12 mouse cellular contexts compared by ENCODE assay signal in genomic region chr1:90506582-90506981, GRCm38 (mm10).
DNase-seq lines count a peak whose midpoint lies in the region; ATAC-seq lines count a peak whose summit lies in the region.
"Had no signal": no experiment of that assay in that cellular context is flagged by ENCODE, and none has a peak within 500 bp of the region (broad histone marks: within the 10 kb centered on the region; RNA-seq: fewer than 3 reads in every experiment).

No protein-coding gene starts in this region.

- WGBS in heart, embryonic 10.5 days = 76% methylated on average over 9 of the region's 9 CpGs
- WGBS in neural tube, embryonic 15.5 days = 55% methylated on average over 9 of the region's 9 CpGs
- WGBS in limb, embryonic 11.5 days = 38% methylated on average over 9 of the region's 9 CpGs

- no peaks in the 10 kb centered on the region for H3K9me3 ChIP-seq in heart, embryonic 10.5 days
- H3K9me3 ChIP-seq in neural tube, embryonic 15.5 days (replicated peaks) = no peaks in the 10 kb centered on the region
- no peaks in the 10 kb centered on the region for H3K9me3 ChIP-seq in limb, embryonic 11.5 days (ENCODE audit: control insufficient read depth, low read length)

- H3K27ac ChIP-seq in heart, embryonic 10.5 days = peak overlapping the region; percentile 60
- no peak overlapping the region for H3K27ac ChIP-seq in neural tube, embryonic 15.5 days (replicated peaks)
- no peak overlapping the region for H3K27ac ChIP-seq in limb, embryonic 11.5 days (replicated peaks; ENCODE audit: low read depth, low read length)
- H3K27ac ChIP-seq: macrophage had no signal

- H3K4me1 ChIP-seq in heart, embryonic 10.5 days = peaks cover 46% of the 10 kb centered on the region
- peaks cover 5% of the 10 kb centered on the region; the same call in 1 of the 2 replicates for H3K4me1 ChIP-seq in neural tube, embryonic 15.5 days
- peaks cover 16% of the 10 kb centered on the region for H3K4me1 ChIP-seq in limb, embryonic 11.5 days (ENCODE audit: control insufficient read depth, insufficient read depth, low read length)

- ATAC-seq in neural tube, embryonic 15.5 days (ENCODE audit: low FRiP score) = no peak
- no peak for ATAC-seq in limb, embryonic 11.5 days (ENCODE audit: insufficient number of reproducible peaks, low FRiP score, low TSS enrichment, low read depth)
- ATAC-seq: midbrain, embryonic 16.5 days had no signal

- DNase-seq in heart, embryonic 10.5 days (ENCODE audit: low spot score) = no peak
- DNase-seq in heart, adult 8-10 months (ENCODE audit: low spot score) = no peak
- DNase-seq in neural tube, embryonic 10.5 days (ENCODE audit: extremely low spot score, low spot score) = peak; percentile 60
- DNase-seq in limb, embryonic 11.5 days (ENCODE audit: low spot score) = no peak
- no peak for DNase-seq in cerebellum, adult 9-10 months
- DNase-seq in lung, postnatal 4 days = no peak
- DNase-seq: heart, postnatal 36 days; right cerebral cortex, adult 18-20 months had no signal

- no peak overlapping the region for H3K9ac ChIP-seq in neural tube, embryonic 15.5 days (replicated peaks)
- no peak overlapping the region for H3K9ac ChIP-seq in limb, embryonic 11.5 days (ENCODE audit: low read length)

- no peak overlapping the region for H3K4me2 ChIP-seq in neural tube, embryonic 15.5 days
- 0 out of 2 replicates have a peak overlapping the region, but pooled peaks have one; percentile 2 for H3K4me2 ChIP-seq in limb, embryonic 11.5 days (ENCODE audit: low read depth, severe bottlenecking)

- no peaks in the 10 kb centered on the region for H3K36me3 ChIP-seq in heart, embryonic 10.5 days
- no peaks in the 10 kb centered on the region for H3K36me3 ChIP-seq in neural tube, embryonic 15.5 days
- H3K36me3 ChIP-seq in limb, embryonic 11.5 days (ENCODE audit: control insufficient read depth, insufficient read depth, low read length) = no peaks in the 10 kb centered on the region

- no peaks in the 10 kb centered on the region for H3K27me3 ChIP-seq in heart, embryonic 10.5 days (ENCODE audit: insufficient read depth, poor library complexity, severe bottlenecking)
- no peaks in the 10 kb centered on the region for H3K27me3 ChIP-seq in neural tube, embryonic 15.5 days (replicated peaks)
- H3K27me3 ChIP-seq in limb, embryonic 11.5 days (ENCODE audit: control insufficient read depth, insufficient read depth, low read length) = no peaks in the 10 kb centered on the region
- H3K27me3 ChIP-seq: CH12.LX had no signal

- H3K4me3 ChIP-seq in heart, embryonic 10.5 days = no peak overlapping the region
- H3K4me3 ChIP-seq in neural tube, embryonic 15.5 days (replicated peaks) = no peak overlapping the region
- no peak overlapping the region for H3K4me3 ChIP-seq in limb, embryonic 11.5 days (ENCODE audit: low read depth, low read length)
